Mouse (Mus musculus) lung, postnatal 0 days (tissue): ENCODE data around the gene Zfp365. TPM values are rescaled to one million over a fixed set of nuclear protein-coding genes. Genes with fewer than 3 reads are reported as not detected.

Experiments used
- ATAC-seq: fragments of 200-750 bp; cut with Nextera tagmentation; 2 replicates; pipeline ENCODE4 v1.8.0; 2017; ENCODE audit warnings: moderate library complexity
- DNase-seq: peaks from one replicate; pipeline ENCODE4 v3.0.0-alpha.2; 2016; ENCODE audit warnings: low spot score
- H3K27ac ChIP-seq: fragments of 300-500 bp; sonication (generic); 2 replicates; pipeline ENCODE4 v1.5.1; 2014; ENCODE audit warnings: antibody characterized with exemption, mild to moderate bottlenecking, low read length, mixed read lengths
- H3K27me3 ChIP-seq: fragments of 300-500 bp; sonication (generic); replicated peaks from 2 replicates; pipeline ENCODE4 v1.6.1; 2014; ENCODE audit warnings: low read length, mixed read lengths; ENCODE audit not compliant: insufficient read depth
- H3K36me3 ChIP-seq: fragments of 300-500 bp; sonication (generic); 2 replicates; pipeline ENCODE4 v1.6.1; 2014; ENCODE audit warnings: low read length, mixed read lengths; ENCODE audit not compliant: insufficient read depth
- H3K4me1 ChIP-seq: fragments of 300-500 bp; sonication (generic); 2 replicates; pipeline ENCODE4 v1.6.1; 2014; ENCODE audit warnings: antibody characterized with exemption, low read depth, low read length, mixed read lengths; ENCODE audit not compliant: insufficient read depth
- H3K4me2 ChIP-seq: fragments of 300-500 bp; sonication (generic); replicated peaks from 2 replicates; pipeline ENCODE4 v1.6.1; 2014; ENCODE audit warnings: low read depth, mild to moderate bottlenecking, low read length, moderate library complexity, mixed read lengths
- H3K4me3 ChIP-seq: fragments of 300-500 bp; sonication (generic); 2 replicates; pipeline ENCODE4 v1.5.1; 2014; ENCODE audit warnings: low read depth, low read length
- H3K9ac ChIP-seq: fragments of 300-500 bp; sonication (generic); replicated peaks from 2 replicates; pipeline ENCODE4 v1.6.1; 2014; ENCODE audit warnings: low read depth, mild to moderate bottlenecking
- H3K9me3 ChIP-seq: fragments of 300-500 bp; sonication (generic); 2 replicates; pipeline ENCODE4 v1.6.1; 2016; ENCODE audit warnings: low read length, mixed read lengths
- CTCF ChIP-seq: IDR thresholded peaks from 2 replicates; pipeline ENCODE4 v1.5.1; 2016; ENCODE audit warnings: antibody characterized with exemption, mild to moderate bottlenecking
- EP300 ChIP-seq: IDR thresholded peaks from 2 replicates; pipeline ENCODE4 v1.6.1; 2016; ENCODE audit warnings: antibody characterized with exemption, mild to moderate bottlenecking, control low read depth
- whole genome bisulfite sequencing: fragments of 180-500 bp; shearing (Covaris S2); extraction: QIAGEN DNeasy Blood & Tissue Kit; methylation state at CpG from one replicate; pipeline ENCODE4 v1.1.7; 2014; 5-methylcytosine and 5-hydroxymethylcytosine counted together
- polyA plus RNA-seq: library from polyadenylated mRNA; unstranded; fragments of >200 nt; fragmentation: Nextera tagmentation; extraction: Ambion mirVana; gene quantifications from 2 replicates; pipeline ENCODE4 v1.2.1, GENCODE M21; 2015

The Zfp365 gene
- polyA plus RNA-seq, 1 experiment from 2014 or later, result 2.6 TPM

GRCm38 (mm10) chr10:67911447-67912336 is 770 bp downstream of the Zfp365 start:
- Histone ChIP-seq H3K4me2 (peak overlapping the region; percentile 97), H3K27me3 (no peaks in the 10 kb centered on the region), H3K27ac (no peak overlapping the region), H3K4me1 (peaks cover 6% of the 10 kb centered on the region), H3K9me3 (no peaks in the 10 kb centered on the region), H3K4me3 (peak overlapping the region; percentile 51), H3K36me3 (no peaks in the 10 kb centered on the region), H3K9ac (peak overlapping the region; percentile 36)
- TF ChIP-seq CTCF, result no peak
- TF ChIP-seq EP300, result no peak
- 23% methylated on average over 26 of the region's 33 CpGs for WGBS
- DNase-seq (peak; percentile 9), ATAC-seq (no peak)

- H3K27ac ChIP-seq, result no peak overlapping the region
- no peak overlapping the region for H3K4me2 ChIP-seq
- ATAC-seq (no peak), DNase-seq (no peak)
- no peak overlapping the region for H3K9ac ChIP-seq
- H3K36me3 ChIP-seq, result no peaks in the 10 kb centered on the region
- no peak for TF ChIP-seq CTCF
- TF ChIP-seq EP300, result no peak
- WGBS, result 96% methylated on average over 4 of the region's 4 CpGs
- no peak overlapping the region for H3K4me3 ChIP-seq
- no peaks in the 10 kb centered on the region for H3K27me3 ChIP-seq
- H3K4me1 ChIP-seq, result peaks cover 6% of the 10 kb centered on the region
- no peaks in the 10 kb centered on the region for H3K9me3 ChIP-seq
These were observed 4.5 kb downstream of the Zfp365 start for GRCm38 (mm10) chr10:67907931-67908330.

GRCm38 (mm10) chr10:67906926-67907325 is 5.5 kb downstream of the Zfp365 start:
- H3K4me1 ChIP-seq, result peaks cover 4% of the 10 kb centered on the region
- ATAC-seq (no peak), DNase-seq (no peak)
- H3K4me2 ChIP-seq, result no peak overlapping the region
- TF ChIP-seq CTCF (no peak), EP300 (no peak)
- no peaks in the 10 kb centered on the region for H3K27me3 ChIP-seq
- no peaks in the 10 kb centered on the region for H3K36me3 ChIP-seq
- WGBS, result 80% methylated on average over 2 of the region's 2 CpGs
- H3K4me3 ChIP-seq, result no peak overlapping the region
- no peak overlapping the region for H3K27ac ChIP-seq
- no peaks in the 10 kb centered on the region for H3K9me3 ChIP-seq
- H3K9ac ChIP-seq, result no peak overlapping the region

- no peak for TF ChIP-seq CTCF
- no peak for TF ChIP-seq EP300
- DNase-seq, result no peak
- 83% methylated on average over 4 of the region's 4 CpGs for WGBS
- no peak overlapping the region for H3K4me3 ChIP-seq
- no peak overlapping the region for H3K27ac ChIP-seq
- H3K4me1 ChIP-seq, result no peaks in the 10 kb centered on the region
- no peak overlapping the region for H3K9ac ChIP-seq
- H3K27me3 ChIP-seq, result no peaks in the 10 kb centered on the region
- ATAC-seq, result no peak
- no peaks in the 10 kb centered on the region for H3K36me3 ChIP-seq
- H3K4me2 ChIP-seq, result no peak overlapping the region
- H3K9me3 ChIP-seq, result no peaks in the 10 kb centered on the region
These were observed 6.4 kb downstream of the Zfp365 start for GRCm38 (mm10) chr10:67906063-67906462.

GRCm38 (mm10) chr10:67903387-67903786 is 9.1 kb downstream of the Zfp365 start:
- Histone ChIP-seq H3K4me1 (no peaks in the 10 kb centered on the region), H3K9me3 (no peaks in the 10 kb centered on the region), H3K27me3 (no peaks in the 10 kb centered on the region), H3K27ac (no peak overlapping the region), H3K9ac (no peak overlapping the region), H3K4me3 (no peak overlapping the region), H3K4me2 (no peak overlapping the region), H3K36me3 (no peaks in the 10 kb centered on the region)
- DNase-seq (no peak), ATAC-seq (no peak)
- 60% methylated on average over 7 of the region's 7 CpGs for WGBS
- TF ChIP-seq CTCF, result no peak
- TF ChIP-seq EP300, result no peak

- TF ChIP-seq EP300, result no peak
- TF ChIP-seq CTCF, result no peak
- WGBS, result 52% methylated on average over 5 of the region's 5 CpGs
- ATAC-seq, result no peak
These were observed 11.3 kb downstream of the Zfp365 start for GRCm38 (mm10) chr10:67901179-67901578.

More at GRCm38 (mm10) chr10:67901179-67901578, 11.3 kb downstream of the Zfp365 start:
- H3K9me3 ChIP-seq, result no peaks in the 10 kb centered on the region
- no peak overlapping the region for H3K4me3 ChIP-seq
- no peaks in the 10 kb centered on the region for H3K4me1 ChIP-seq
- DNase-seq, result no peak
- H3K36me3 ChIP-seq, result no peaks in the 10 kb centered on the region
- no peak overlapping the region for H3K4me2 ChIP-seq
- H3K27ac ChIP-seq, result no peak overlapping the region
- no peaks in the 10 kb centered on the region for H3K27me3 ChIP-seq
- no peak overlapping the region for H3K9ac ChIP-seq
